Mouse (Mus musculus): ENCODE measurements around the gene Shh.

DNA sequence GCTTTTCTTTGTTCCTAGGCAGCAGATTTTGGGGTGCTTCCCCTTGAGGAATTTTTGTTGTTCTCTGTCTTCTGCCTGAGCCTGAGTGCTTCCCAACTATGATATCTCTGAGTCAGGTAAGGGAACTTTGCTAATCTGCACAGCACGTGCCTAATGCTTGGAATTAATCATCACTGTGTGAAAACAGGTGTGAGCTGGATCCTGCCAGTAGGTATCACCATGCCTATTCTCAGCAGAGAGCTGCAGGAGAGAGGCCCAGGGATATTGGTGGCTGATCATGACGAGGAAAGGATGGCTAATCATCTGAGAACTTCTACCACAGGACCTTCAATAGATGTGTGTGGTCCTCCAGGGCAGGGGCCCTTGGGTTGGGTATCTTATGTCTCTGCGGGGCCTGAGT lies 26.5 kb upstream of the Shh start:
- no peak for TF ChIP-seq CTCF (IDR thresholded peaks at IDR 0.05; ENCODE audit: control insufficient read depth, insufficient read depth, low read length)
- TF ChIP-seq POLR2A (IDR thresholded peaks at IDR 0.05; ENCODE audit: borderline replicate concordance, control insufficient read depth, low read depth, low read length) = no peak
